Mouse (Mus musculus) hindbrain, embryonic 10.5 days (tissue): ENCODE measurements at regions not wholly inside any gene's neighbourhood (a gene's known extent, or its start where the extent isn't known, plus 50 kb on each side); places are given as distances from the start of the nearest gene placed in this dataset.

ENCODE experiments used
- DNase-seq: peaks from one replicate; pipeline ENCODE4 v3.0.0-alpha.2; 2017; ENCODE audit warnings: low spot score
- H3K27ac ChIP-seq: fragments of 300-500 bp; sonication (generic); 2 replicates; pipeline ENCODE4 v1.5.1; 2016; ENCODE audit warnings: mild to moderate bottlenecking, moderate library complexity
- H3K27me3 ChIP-seq: fragments of 300-500 bp; sonication (generic); 2 replicates; pipeline ENCODE4 v1.6.1; 2016; ENCODE audit warnings: mild to moderate bottlenecking; ENCODE audit not compliant: poor library complexity, insufficient read depth, severe bottlenecking
- H3K36me3 ChIP-seq: fragments of 300-500 bp; sonication (generic); 2 replicates; pipeline ENCODE4 v1.6.1; 2016; ENCODE audit warnings: mild to moderate bottlenecking, moderate library complexity
- H3K4me1 ChIP-seq: fragments of 300-500 bp; sonication (generic); replicated peaks from 2 replicates; pipeline ENCODE4 v1.6.1; 2016; ENCODE audit warnings: mild to moderate bottlenecking
- H3K4me3 ChIP-seq: fragments of 300-500 bp; sonication (generic); 2 replicates; pipeline ENCODE4 v1.5.1; 2016; ENCODE audit warnings: mild to moderate bottlenecking, moderate library complexity
- H3K9me3 ChIP-seq: fragments of 300-500 bp; sonication (generic); 2 replicates; pipeline ENCODE4 v1.6.1; 2016; ENCODE audit warnings: mild to moderate bottlenecking, moderate library complexity
- WGBS: fragments of 180-500 bp; shearing (Covaris S2); methylation state at CpG from one replicate; pipeline ENCODE4 v1.1.7; 2016; 5-methylcytosine and 5-hydroxymethylcytosine counted together

DNA sequence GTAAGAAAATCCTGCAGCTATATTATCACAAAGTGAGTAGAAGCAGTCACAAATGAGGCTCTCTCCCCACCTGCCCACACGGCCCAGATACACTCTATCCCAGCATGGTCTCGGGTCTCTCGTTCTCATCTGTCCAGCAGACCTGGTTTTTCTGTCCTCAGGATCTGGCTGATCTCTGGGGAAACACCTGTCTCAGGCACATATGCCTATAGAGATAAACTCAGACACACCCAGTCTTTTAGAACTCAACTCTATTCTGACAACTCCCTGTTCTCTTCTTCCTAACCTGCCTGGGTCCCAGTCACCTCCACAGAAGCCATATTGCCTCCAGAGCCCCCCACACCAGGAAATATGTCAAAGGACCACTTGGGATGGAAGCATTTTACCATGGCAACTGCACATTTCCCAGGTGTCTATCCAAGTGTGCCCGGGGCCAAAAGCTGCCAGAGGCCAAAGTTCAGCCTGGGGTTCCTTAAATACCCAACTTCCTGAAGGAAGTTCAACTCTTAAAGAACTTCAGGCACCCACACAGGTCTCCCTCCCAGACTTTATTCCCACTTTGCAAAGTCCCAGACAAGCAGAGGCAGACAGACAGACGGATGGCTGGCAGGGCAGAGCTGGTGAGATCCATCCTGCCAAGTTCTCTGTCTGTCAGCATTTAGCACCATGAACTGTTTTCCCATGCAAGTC, 279.0 kb downstream of the Cdh26 start:
- 0 out of 2 replicates have a peak, but pooled peaks cover 4% of the 10 kb centered on the region for H3K27me3 ChIP-seq
- H3K4me3 ChIP-seq, result no peak overlapping the region
- H3K4me1 ChIP-seq, result peaks cover 18% of the 10 kb centered on the region
- H3K9me3 ChIP-seq, result no peaks in the 10 kb centered on the region
- WGBS, result 82% methylated on average over 5 of the region's 5 CpGs
- H3K36me3 ChIP-seq, result no peaks in the 10 kb centered on the region
- no peak overlapping the region for H3K27ac ChIP-seq
- no peak for DNase-seq

DNA sequence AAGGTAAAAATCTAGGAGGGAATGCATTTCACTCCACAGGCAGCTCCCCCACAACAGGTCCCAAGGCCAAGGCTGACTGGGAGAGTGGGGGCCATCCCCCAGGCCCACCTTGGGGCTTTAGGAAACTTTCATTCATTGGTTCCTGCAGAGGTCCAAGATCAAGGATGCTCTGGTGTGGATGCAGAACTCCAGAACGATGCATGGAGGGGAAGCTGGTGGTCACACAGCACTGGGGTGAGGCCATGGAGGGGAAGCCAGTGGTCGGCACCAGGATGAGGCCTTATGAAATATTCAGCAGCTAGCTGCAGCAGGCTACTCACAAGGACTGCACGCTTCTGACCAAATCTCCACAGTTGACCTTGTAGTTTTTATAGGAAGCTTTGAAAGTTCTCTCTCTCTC, 279.7 kb downstream of the Cdh26 start:
- no peak overlapping the region for H3K27ac ChIP-seq
- 0 out of 2 replicates have a peak, but pooled peaks cover 4% of the 10 kb centered on the region for H3K27me3 ChIP-seq
- H3K36me3 ChIP-seq, result no peaks in the 10 kb centered on the region
- H3K9me3 ChIP-seq, result no peaks in the 10 kb centered on the region
- no peak for DNase-seq
- peaks cover 20% of the 10 kb centered on the region for H3K4me1 ChIP-seq
- no peak overlapping the region for H3K4me3 ChIP-seq
- WGBS, result 82% methylated on average over 3 of the region's 3 CpGs

DNA sequence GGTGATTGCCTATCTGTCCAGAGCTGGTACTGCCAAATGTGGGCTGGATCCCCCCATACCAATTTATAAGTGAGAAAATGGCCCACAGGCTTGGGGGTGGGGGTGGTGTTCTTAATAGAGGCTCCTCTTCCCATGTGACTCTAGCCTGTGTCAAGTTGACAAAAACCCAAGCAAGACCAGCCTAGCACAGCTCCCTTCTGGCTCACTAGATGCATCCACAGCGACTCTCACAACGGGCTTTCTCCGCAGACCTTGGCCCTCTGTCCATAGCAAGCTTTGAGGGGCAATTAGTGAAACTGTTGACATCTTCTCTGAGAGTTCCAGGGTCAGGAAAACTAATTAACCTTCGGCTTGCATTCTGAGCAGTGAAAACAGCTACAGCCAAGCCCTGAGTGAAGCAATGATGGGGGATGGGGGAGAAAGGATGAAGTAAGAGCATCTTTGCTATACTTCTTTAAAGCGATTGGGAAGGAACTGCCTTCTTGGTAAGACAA, 281.3 kb downstream of the Cdh26 start:
- H3K4me3 ChIP-seq, result no peak overlapping the region
- H3K4me1 ChIP-seq, result peaks cover 33% of the 10 kb centered on the region
- 51% methylated on average over 5 of the region's 5 CpGs for WGBS
- H3K27ac ChIP-seq, result no peak overlapping the region
- DNase-seq, result no peak
- peaks cover 9% of the 10 kb centered on the region; the same call in 1 of the 2 replicates for H3K27me3 ChIP-seq
- no peaks in the 10 kb centered on the region for H3K36me3 ChIP-seq
- H3K9me3 ChIP-seq, result no peaks in the 10 kb centered on the region

DNA sequence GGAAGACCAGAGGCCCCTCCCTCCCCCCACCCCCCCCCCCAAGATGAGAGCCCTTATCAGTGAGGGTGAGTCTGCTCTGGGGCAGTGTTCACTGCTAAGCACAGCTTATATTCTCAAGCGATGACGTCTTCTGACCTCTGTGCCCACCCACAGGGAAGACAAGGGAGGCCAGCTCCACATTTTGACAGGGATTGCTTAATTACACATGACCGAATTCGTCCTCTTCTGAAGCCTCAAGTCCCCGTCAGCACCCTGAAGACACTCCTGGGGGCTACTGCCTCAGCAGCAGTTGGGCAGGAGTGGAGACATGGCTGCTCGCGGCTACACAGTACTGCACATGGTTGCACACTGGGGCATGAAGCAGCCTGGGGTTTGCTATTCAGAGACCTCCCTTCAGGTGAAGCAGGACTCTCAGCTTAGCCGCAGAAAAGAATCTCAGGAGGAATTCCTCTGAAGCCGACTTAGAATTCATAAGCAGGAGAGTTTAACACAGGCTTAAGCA, 282.1 kb downstream of the Cdh26 start:
- 55% methylated on average over 9 of the region's 9 CpGs for WGBS
- Histone ChIP-seq H3K4me1 (peaks cover 33% of the 10 kb centered on the region), H3K9me3 (no peaks in the 10 kb centered on the region), H3K36me3 (no peaks in the 10 kb centered on the region), H3K27ac (no peak overlapping the region), H3K4me3 (no peak overlapping the region), H3K27me3 (peaks cover 9% of the 10 kb centered on the region; the same call in 1 of the 2 replicates)
- DNase-seq, result no peak

DNA sequence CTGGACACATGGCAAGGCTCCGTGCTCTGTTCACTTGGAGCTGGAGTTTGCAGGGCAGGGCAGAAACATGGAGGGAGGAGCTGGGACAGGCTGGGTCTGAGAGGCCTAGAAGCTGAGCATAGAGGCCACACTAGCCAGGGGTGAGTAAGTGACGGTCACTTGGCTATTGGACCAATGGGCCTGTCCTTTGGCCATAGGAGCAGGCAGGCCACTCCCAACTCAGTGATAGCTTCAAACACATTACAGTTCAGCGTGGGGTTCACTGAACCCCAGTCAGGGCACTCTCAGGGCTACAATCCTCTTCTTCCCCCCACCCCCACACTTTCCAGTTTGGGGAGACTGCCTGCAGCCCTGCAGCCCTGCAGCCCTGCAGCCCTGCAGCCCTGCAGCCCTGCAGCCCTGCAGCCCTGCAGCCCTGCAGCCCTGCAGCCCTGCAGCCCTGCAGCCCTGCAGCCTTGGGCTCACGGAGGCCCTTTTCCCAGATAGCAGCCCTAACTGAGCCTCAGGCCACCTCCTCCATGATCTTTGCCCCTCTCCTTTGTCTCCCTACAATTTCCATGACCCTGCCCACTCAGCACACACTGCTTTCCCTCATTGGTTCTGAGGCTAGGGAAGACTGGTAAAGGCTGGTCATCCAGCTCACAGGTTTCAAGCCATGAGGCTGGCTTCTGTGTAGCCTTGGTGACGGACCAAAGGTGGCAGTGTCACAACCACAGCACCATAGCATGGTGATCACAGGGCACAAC, 285.3 kb downstream of the Cdh26 start:
- 59% methylated on average over 5 of the region's 5 CpGs for WGBS

DNA sequence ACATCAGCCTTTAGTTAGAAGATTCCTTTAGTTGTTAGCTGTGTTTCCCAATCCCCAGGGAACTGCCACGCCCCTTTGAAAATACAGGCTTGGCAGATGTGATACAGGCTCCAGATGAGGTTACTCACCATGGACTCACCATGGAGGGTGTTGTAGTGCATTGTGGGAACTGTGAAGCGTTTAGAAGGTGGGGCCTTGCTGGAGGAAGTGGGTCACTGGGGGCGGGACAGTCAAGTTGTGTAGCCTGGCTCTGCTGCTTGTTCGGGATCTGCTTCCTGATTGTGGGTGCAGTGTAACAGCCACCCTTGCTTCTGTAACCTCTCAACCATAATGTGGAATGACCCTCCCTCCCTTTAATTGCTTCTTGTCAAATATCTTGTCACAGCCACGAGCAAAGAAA, 287.7 kb downstream of the Cdh26 start:
- no peak for DNase-seq
- Histone ChIP-seq H3K4me3 (no peak overlapping the region), H3K36me3 (no peaks in the 10 kb centered on the region), H3K27me3 (peaks cover 9% of the 10 kb centered on the region; the same call in 1 of the 2 replicates), H3K9me3 (no peaks in the 10 kb centered on the region), H3K4me1 (peaks cover 16% of the 10 kb centered on the region), H3K27ac (no peak overlapping the region)
- 83% methylated on average over 5 of the region's 5 CpGs for WGBS

More for the DNA sequence above, 285.3 kb downstream of the Cdh26 start:
- Histone ChIP-seq H3K36me3 (no peaks in the 10 kb centered on the region), H3K4me3 (no peak overlapping the region), H3K4me1 (peaks cover 33% of the 10 kb centered on the region), H3K9me3 (no peaks in the 10 kb centered on the region), H3K27me3 (peaks cover 9% of the 10 kb centered on the region; the same call in 1 of the 2 replicates), H3K27ac (peak overlapping the region; percentile 50; the same call in 1 of the 2 replicates)
- DNase-seq, result no peak

DNA sequence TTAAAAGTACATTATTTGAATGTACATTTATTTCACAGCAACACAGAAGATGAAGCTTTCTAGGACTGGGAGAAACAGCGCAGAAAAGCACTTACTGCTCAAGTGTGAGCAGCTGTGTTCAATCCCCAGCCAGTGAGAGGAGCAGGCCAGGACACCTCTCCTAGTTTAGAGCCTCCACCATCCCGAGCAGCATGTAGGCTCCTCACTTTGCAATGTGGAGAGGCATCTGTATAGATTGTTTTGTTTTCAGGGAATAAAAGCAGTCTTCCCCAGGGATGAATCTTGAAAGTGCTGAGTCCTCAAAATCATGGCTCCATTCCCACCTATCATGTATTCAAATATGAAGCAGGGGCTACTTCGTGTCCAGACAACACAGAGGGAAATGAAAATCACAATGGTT, 293.1 kb downstream of the Cdh26 start:
- Histone ChIP-seq H3K36me3 (no peaks in the 10 kb centered on the region), H3K9me3 (no peaks in the 10 kb centered on the region), H3K4me3 (no peak overlapping the region), H3K27ac (no peak overlapping the region), H3K4me1 (peaks cover 10% of the 10 kb centered on the region), H3K27me3 (peaks cover 6% of the 10 kb centered on the region; the same call in 1 of the 2 replicates)
- no peak for DNase-seq
- WGBS, result 59% methylated on average over 3 of the region's 3 CpGs

DNA sequence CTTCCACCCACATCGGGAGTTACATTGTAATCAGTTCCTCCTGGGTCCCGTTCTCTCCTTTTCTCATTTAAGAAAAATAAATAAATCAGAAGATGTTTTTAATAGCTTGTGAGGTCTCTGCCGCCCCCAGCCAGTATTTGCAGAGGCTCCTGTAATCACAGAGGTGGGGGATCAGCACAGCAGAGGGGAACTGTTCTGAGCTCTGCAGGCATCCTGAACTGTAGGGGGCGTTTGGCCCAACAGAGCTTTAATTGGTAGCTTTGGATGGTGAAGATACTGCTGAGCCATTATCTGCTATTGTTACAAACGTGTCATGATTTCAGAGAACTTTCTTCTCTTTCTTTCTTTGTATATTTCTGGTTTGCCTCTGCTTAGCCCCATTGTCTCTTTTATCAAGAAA, 293.9 kb downstream of the Cdh26 start:
- H3K27ac ChIP-seq, result no peak overlapping the region
- peaks cover 18% of the 10 kb centered on the region for H3K4me1 ChIP-seq
- no peak overlapping the region for H3K4me3 ChIP-seq
- H3K27me3 ChIP-seq, result peaks cover 8% of the 10 kb centered on the region; the same call in 1 of the 2 replicates
- DNase-seq, result no peak
- H3K36me3 ChIP-seq, result no peaks in the 10 kb centered on the region
- H3K9me3 ChIP-seq, result no peaks in the 10 kb centered on the region
- WGBS, result 16% methylated on average over 5 of the region's 5 CpGs

DNA sequence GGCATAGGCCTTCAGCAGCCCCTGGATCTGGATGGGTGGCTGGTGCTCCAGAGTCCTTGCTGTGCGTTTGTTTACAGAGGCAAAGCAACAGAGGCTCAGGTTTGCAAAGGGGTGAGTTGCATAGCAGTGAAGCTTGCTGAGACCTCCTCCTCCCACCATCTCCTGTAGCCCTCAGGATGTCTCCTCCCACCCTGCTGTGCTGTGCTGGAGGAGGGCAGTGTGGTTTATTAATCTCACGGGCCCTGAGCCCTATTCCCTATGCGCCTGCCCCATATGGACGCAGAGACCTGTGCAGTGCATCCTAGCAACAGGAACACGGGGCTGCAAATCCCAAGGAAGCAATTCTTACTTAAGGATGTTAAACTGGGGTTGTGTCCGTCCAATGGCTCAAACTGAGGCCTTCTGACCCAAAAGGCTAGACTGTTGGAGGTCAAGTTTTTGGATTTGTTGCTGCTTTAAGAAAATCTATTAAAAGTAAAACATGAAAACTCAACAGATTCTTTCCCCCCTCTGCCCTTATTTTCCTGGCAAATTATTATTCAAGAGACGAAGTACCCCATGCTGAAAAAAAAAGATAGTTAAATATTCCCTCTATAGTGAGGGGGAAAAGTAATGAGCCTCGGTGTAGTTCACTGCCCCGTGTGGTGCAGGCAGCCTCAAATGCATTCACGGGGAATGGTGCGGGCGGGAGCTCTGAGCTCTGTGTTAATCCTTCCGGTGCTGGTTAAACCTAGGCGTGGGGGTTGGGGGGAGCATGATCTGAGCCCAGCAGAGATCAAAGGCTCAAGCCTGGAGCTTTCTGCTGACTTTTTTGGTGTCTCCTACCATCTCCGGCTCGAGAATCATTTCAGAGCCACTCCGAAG, 297.8 kb downstream of the Cdh26 start:
- Histone ChIP-seq H3K27ac (peak overlapping the region; percentile 64; the same call in 1 of the 2 replicates), H3K4me3 (peak overlapping the region; percentile 28), H3K4me1 (peaks cover 21% of the 10 kb centered on the region), H3K36me3 (no peaks in the 10 kb centered on the region), H3K9me3 (no peaks in the 10 kb centered on the region), H3K27me3 (peaks cover 14% of the 10 kb centered on the region; the same call in 1 of the 2 replicates)
- WGBS, result 4% methylated on average over 17 of the region's 17 CpGs
- DNase-seq, result peak; percentile 36

DNA sequence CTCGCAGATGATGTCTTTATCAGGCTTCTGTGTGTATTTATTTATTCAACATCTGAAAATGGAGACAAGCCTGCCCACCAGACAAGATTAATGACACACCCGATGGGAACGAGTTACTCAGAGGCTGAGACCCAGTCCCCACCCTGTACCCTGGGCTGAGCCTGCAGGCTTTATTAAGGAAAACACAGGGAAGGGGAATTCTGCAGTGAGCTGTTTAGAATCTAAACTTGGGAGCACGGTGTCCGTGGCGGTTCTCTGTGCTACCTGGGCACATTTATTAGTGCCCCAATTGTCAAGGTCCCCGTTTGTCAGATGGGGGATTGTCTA, 298.4 kb downstream of the Cdh26 start:
- Histone ChIP-seq H3K27ac (peak overlapping the region; percentile 64), H3K27me3 (peaks cover 14% of the 10 kb centered on the region; the same call in 1 of the 2 replicates), H3K4me1 (peaks cover 21% of the 10 kb centered on the region), H3K4me3 (peak overlapping the region; percentile 28), H3K9me3 (no peaks in the 10 kb centered on the region), H3K36me3 (no peaks in the 10 kb centered on the region)
- 12% methylated on average over 7 of the region's 7 CpGs for WGBS
- no peak for DNase-seq

DNA sequence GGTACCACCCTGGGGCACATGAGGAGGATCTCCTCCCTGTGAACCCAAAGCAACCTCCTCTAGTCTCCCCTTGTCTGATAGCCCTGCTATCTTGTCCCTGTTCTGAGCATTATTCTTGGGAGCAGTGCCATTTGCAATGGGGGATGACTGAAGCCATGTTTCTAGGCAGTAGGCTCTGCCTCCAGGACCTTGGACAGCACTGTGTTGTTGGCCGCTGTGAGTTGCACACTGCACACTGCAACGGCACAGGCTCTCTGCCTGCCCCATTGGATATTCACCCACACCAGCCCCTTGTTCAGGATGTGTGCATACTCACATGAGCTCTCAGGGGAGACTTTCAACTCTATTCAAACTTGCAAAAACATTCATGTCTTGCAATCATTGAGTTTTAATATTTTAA, 304.8 kb downstream of the Cdh26 start:
- H3K27ac ChIP-seq, result no peak overlapping the region
- peak; percentile 38 for DNase-seq
- H3K4me1 ChIP-seq, result no peaks in the 10 kb centered on the region
- 18% methylated on average over 2 of the region's 2 CpGs for WGBS
- no peak overlapping the region for H3K4me3 ChIP-seq
- H3K9me3 ChIP-seq, result no peaks in the 10 kb centered on the region
- H3K36me3 ChIP-seq, result no peaks in the 10 kb centered on the region
- no peaks in the 10 kb centered on the region for H3K27me3 ChIP-seq

DNA sequence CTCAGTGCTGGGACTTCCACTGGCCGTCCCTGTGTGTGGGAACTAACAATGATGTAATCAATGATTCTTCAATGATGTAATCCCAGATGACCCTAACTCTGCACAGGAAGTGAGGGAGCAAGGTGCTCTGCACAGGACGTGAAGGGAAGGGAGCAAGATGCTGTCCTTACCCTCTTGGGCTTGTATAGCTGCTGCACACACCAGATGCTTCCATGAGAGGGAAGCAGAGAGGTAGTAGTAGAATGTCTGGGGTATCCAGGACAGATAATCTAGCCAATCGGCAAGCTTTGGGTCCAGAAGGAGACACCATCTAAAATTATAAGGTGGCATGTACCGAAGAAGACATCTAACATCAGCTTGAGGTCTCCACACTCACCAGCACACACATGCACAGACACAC, 314.3 kb downstream of the Cdh26 start:
- H3K4me3 ChIP-seq, result no peak overlapping the region
- H3K36me3 ChIP-seq, result no peaks in the 10 kb centered on the region
- no peaks in the 10 kb centered on the region for H3K9me3 ChIP-seq
- DNase-seq, result no peak
- WGBS, result 83% methylated on average over 4 of the region's 4 CpGs
- H3K27ac ChIP-seq, result no peak overlapping the region
- peaks cover 5% of the 10 kb centered on the region; the same call in 1 of the 2 replicates for H3K27me3 ChIP-seq
- H3K4me1 ChIP-seq, result peaks cover 11% of the 10 kb centered on the region
